Mouse (Mus musculus): ENCODE data around the gene Ubap2l. TPM values are rescaled to one million over a fixed set of nuclear protein-coding genes. Genes with fewer than 3 reads are reported as not detected.

Ubap2l gene
- polyA plus RNA-seq (2015; fragmentation: Nextera tagmentation; extraction: Ambion mirVana) = 146 and 158 TPM in 2 replicates

GRCm38 (mm10) chr3:90052351-90053241, at the start of gene Ubap2l:
Gene Ubap2l, minus strand, starts transcription at chr3:90052628.
- H3K4me1 ChIP-seq (replicated peaks; ENCODE audit: control insufficient read depth, insufficient read depth, low read length) = peaks cover 27% of the 10 kb centered on the region
- H3K27me3 ChIP-seq (replicated peaks; ENCODE audit: control insufficient read depth, insufficient read depth, low read length) = no peaks in the 10 kb centered on the region
- H3K4me2 ChIP-seq (ENCODE audit: low read length) = peak within 1 kb of the TSS; percentile 73
- peak within 1 kb of the TSS; percentile 95 for H3K27ac ChIP-seq (ENCODE audit: low read length)
- peak within 1 kb of the TSS; percentile 88 for H3K4me3 ChIP-seq (replicated peaks; ENCODE audit: low read length)
- H3K9ac ChIP-seq (replicated peaks; ENCODE audit: low read depth, low read length) = peak within 1 kb of the TSS; percentile 88
- WGBS = under 1% methylated on average over 67 of the region's 81 CpGs
- peaks cover 18% of the 10 kb centered on the region for H3K36me3 ChIP-seq (ENCODE audit: control insufficient read depth, insufficient read depth)
- H3K9me3 ChIP-seq (ENCODE audit: control insufficient read depth, low read length) = no peaks in the 10 kb centered on the region
- peak; percentile 89 for ATAC-seq

- H3K9ac ChIP-seq (replicated peaks; ENCODE audit: low read depth, low read length) = no peak overlapping the region
- H3K27ac ChIP-seq (ENCODE audit: low read length) = no peak overlapping the region
- H3K4me2 ChIP-seq (ENCODE audit: low read length) = no peak overlapping the region
- H3K9me3 ChIP-seq (ENCODE audit: control insufficient read depth, low read length) = no peaks in the 10 kb centered on the region
- no peak for ATAC-seq
- no peak overlapping the region for H3K4me3 ChIP-seq (replicated peaks; ENCODE audit: low read length)
- peaks cover 7% of the 10 kb centered on the region; the same call in 1 of the 2 replicates for H3K36me3 ChIP-seq (ENCODE audit: control insufficient read depth, insufficient read depth)
- no peaks in the 10 kb centered on the region for H3K4me1 ChIP-seq (replicated peaks; ENCODE audit: control insufficient read depth, insufficient read depth, low read length)
- 94% methylated on average over 2 of the region's 2 CpGs for WGBS
- no peaks in the 10 kb centered on the region for H3K27me3 ChIP-seq (replicated peaks; ENCODE audit: control insufficient read depth, insufficient read depth, low read length)
These were observed 49.2 kb upstream of the Ubap2l start for GRCm38 (mm10) chr3:90101673-90102072.

- H3K4me1 ChIP-seq (replicated peaks; ENCODE audit: control insufficient read depth, insufficient read depth, low read length) = no peaks in the 10 kb centered on the region
- ATAC-seq = no peak
- H3K4me2 ChIP-seq (ENCODE audit: low read length) = no peak overlapping the region
- no peak overlapping the region for H3K4me3 ChIP-seq (replicated peaks; ENCODE audit: low read length)
- H3K36me3 ChIP-seq (ENCODE audit: control insufficient read depth, insufficient read depth) = peaks cover 9% of the 10 kb centered on the region; the same call in 1 of the 2 replicates
- WGBS = 92% methylated on average over 3 of the region's 3 CpGs
- H3K9ac ChIP-seq (replicated peaks; ENCODE audit: low read depth, low read length) = no peak overlapping the region
- H3K27ac ChIP-seq (ENCODE audit: low read length) = no peak overlapping the region
- H3K27me3 ChIP-seq (replicated peaks; ENCODE audit: control insufficient read depth, insufficient read depth, low read length) = no peaks in the 10 kb centered on the region
- H3K9me3 ChIP-seq (ENCODE audit: control insufficient read depth, low read length) = no peaks in the 10 kb centered on the region
These were observed 48.6 kb upstream of the Ubap2l start for GRCm38 (mm10) chr3:90101010-90101409.

- H3K36me3 ChIP-seq (ENCODE audit: control insufficient read depth, insufficient read depth) = peaks cover 14% of the 10 kb centered on the region
These were observed 45.5 kb upstream of the Ubap2l start for GRCm38 (mm10) chr3:90097928-90098327.

GRCm38 (mm10) chr3:90094453-90094852, 42.0 kb upstream of the Ubap2l start:
- ATAC-seq = no peak
- Histone ChIP-seq H3K4me2 (ENCODE audit: low read length) (no peak overlapping the region), H3K27ac (ENCODE audit: low read length) (no peak overlapping the region), H3K4me3 (replicated peaks; ENCODE audit: low read length) (no peak overlapping the region), H3K36me3 (ENCODE audit: control insufficient read depth, insufficient read depth) (peaks cover 40% of the 10 kb centered on the region), H3K9me3 (ENCODE audit: control insufficient read depth, low read length) (no peaks in the 10 kb centered on the region), H3K9ac (replicated peaks; ENCODE audit: low read depth, low read length) (no peak overlapping the region), H3K27me3 (replicated peaks; ENCODE audit: control insufficient read depth, insufficient read depth, low read length) (no peaks in the 10 kb centered on the region), H3K4me1 (replicated peaks; ENCODE audit: control insufficient read depth, insufficient read depth, low read length) (no peaks in the 10 kb centered on the region)
- 95% methylated on average over 3 of the region's 3 CpGs for WGBS

More at GRCm38 (mm10) chr3:90097928-90098327, 45.5 kb upstream of the Ubap2l start:
- no peak overlapping the region for H3K27ac ChIP-seq (ENCODE audit: low read length)
- H3K9ac ChIP-seq (replicated peaks; ENCODE audit: low read depth, low read length) = no peak overlapping the region
- no peak overlapping the region for H3K4me3 ChIP-seq (replicated peaks; ENCODE audit: low read length)
- no peaks in the 10 kb centered on the region for H3K9me3 ChIP-seq (ENCODE audit: control insufficient read depth, low read length)
- no peaks in the 10 kb centered on the region for H3K27me3 ChIP-seq (replicated peaks; ENCODE audit: control insufficient read depth, insufficient read depth, low read length)
- no peak overlapping the region for H3K4me2 ChIP-seq (ENCODE audit: low read length)
- no peaks in the 10 kb centered on the region for H3K4me1 ChIP-seq (replicated peaks; ENCODE audit: control insufficient read depth, insufficient read depth, low read length)
- ATAC-seq = no peak
- WGBS = 84% methylated on average over 5 of the region's 5 CpGs

GRCm38 (mm10) chr3:90090892-90091291, 38.5 kb upstream of the Ubap2l start:
- Histone ChIP-seq H3K4me1 (replicated peaks; ENCODE audit: control insufficient read depth, insufficient read depth, low read length) (no peaks in the 10 kb centered on the region), H3K27me3 (replicated peaks; ENCODE audit: control insufficient read depth, insufficient read depth, low read length) (no peaks in the 10 kb centered on the region), H3K4me2 (ENCODE audit: low read length) (no peak overlapping the region), H3K9me3 (ENCODE audit: control insufficient read depth, low read length) (no peaks in the 10 kb centered on the region), H3K36me3 (ENCODE audit: control insufficient read depth, insufficient read depth) (peaks cover 43% of the 10 kb centered on the region), H3K9ac (replicated peaks; ENCODE audit: low read depth, low read length) (no peak overlapping the region), H3K4me3 (replicated peaks; ENCODE audit: low read length) (no peak overlapping the region), H3K27ac (ENCODE audit: low read length) (no peak overlapping the region)
- no peak for ATAC-seq
- 91% methylated on average over 6 of the region's 6 CpGs for WGBS

GRCm38 (mm10) chr3:90088617-90089016, 36.2 kb upstream of the Ubap2l start:
- ATAC-seq = no peak
- no peak overlapping the region for H3K9ac ChIP-seq (replicated peaks; ENCODE audit: low read depth, low read length)
- no peaks in the 10 kb centered on the region for H3K27me3 ChIP-seq (replicated peaks; ENCODE audit: control insufficient read depth, insufficient read depth, low read length)
- H3K27ac ChIP-seq (ENCODE audit: low read length) = no peak overlapping the region
- WGBS = 97% methylated on average over 2 of the region's 2 CpGs
- no peaks in the 10 kb centered on the region for H3K9me3 ChIP-seq (ENCODE audit: control insufficient read depth, low read length)
- H3K4me3 ChIP-seq (replicated peaks; ENCODE audit: low read length) = no peak overlapping the region
- peaks cover 14% of the 10 kb centered on the region for H3K4me1 ChIP-seq (replicated peaks; ENCODE audit: control insufficient read depth, insufficient read depth, low read length)
- no peak overlapping the region for H3K4me2 ChIP-seq (ENCODE audit: low read length)
- peaks cover 41% of the 10 kb centered on the region for H3K36me3 ChIP-seq (ENCODE audit: control insufficient read depth, insufficient read depth)

GRCm38 (mm10) chr3:90086068-90086467, 33.6 kb upstream of the Ubap2l start:
- no peak overlapping the region for H3K9ac ChIP-seq (replicated peaks; ENCODE audit: low read depth, low read length)
- no peak overlapping the region for H3K4me2 ChIP-seq (ENCODE audit: low read length)
- no peak overlapping the region for H3K27ac ChIP-seq (ENCODE audit: low read length)
- H3K4me1 ChIP-seq (replicated peaks; ENCODE audit: control insufficient read depth, insufficient read depth, low read length) = peaks cover 39% of the 10 kb centered on the region
- H3K27me3 ChIP-seq (replicated peaks; ENCODE audit: control insufficient read depth, insufficient read depth, low read length) = no peaks in the 10 kb centered on the region
- H3K9me3 ChIP-seq (ENCODE audit: control insufficient read depth, low read length) = no peaks in the 10 kb centered on the region
- H3K36me3 ChIP-seq (ENCODE audit: control insufficient read depth, insufficient read depth) = peaks cover 24% of the 10 kb centered on the region; the same call in 1 of the 2 replicates
- H3K4me3 ChIP-seq (replicated peaks; ENCODE audit: low read length) = no peak overlapping the region
- no peak for ATAC-seq
- 93% methylated on average over 5 of the region's 5 CpGs for WGBS

GRCm38 (mm10) chr3:90085281-90085680, 32.9 kb upstream of the Ubap2l start:
- Histone ChIP-seq H3K9ac (replicated peaks; ENCODE audit: low read depth, low read length) (no peak overlapping the region), H3K4me2 (ENCODE audit: low read length) (no peak overlapping the region), H3K4me1 (replicated peaks; ENCODE audit: control insufficient read depth, insufficient read depth, low read length) (peaks cover 46% of the 10 kb centered on the region), H3K27me3 (replicated peaks; ENCODE audit: control insufficient read depth, insufficient read depth, low read length) (no peaks in the 10 kb centered on the region), H3K9me3 (ENCODE audit: control insufficient read depth, low read length) (no peaks in the 10 kb centered on the region), H3K27ac (ENCODE audit: low read length) (no peak overlapping the region; the same call in 1 of the 2 replicates), H3K36me3 (ENCODE audit: control insufficient read depth, insufficient read depth) (peaks cover 16% of the 10 kb centered on the region; the same call in 1 of the 2 replicates), H3K4me3 (replicated peaks; ENCODE audit: low read length) (no peak overlapping the region)
- ATAC-seq = no peak
- 88% methylated on average over 6 of the region's 6 CpGs for WGBS

All from forebrain, embryonic 16.5 days (tissue).